Mouse (Mus musculus) gastrocnemius, adult 18-20 months (tissue): ENCODE measurements around the gene Pdik1l. TPM values are rescaled to one million over a fixed set of nuclear protein-coding genes. Genes with fewer than 3 reads are reported as not detected.
A peak's percentile ranks its signal among the peaks of the same experiment; 100 is the strongest.

Source experiments
- DNase-seq: peaks from one replicate; pipeline ENCODE4 v3.0.0; 2021; ENCODE audit warnings: low spot score
- total RNA-seq, 2 experiments: library from RNA; stranded (reverse); gene quantifications; 2 replicates each; pipeline ENCODE4 v1.2.3; 2021

Pdik1l gene
- total RNA-seq, 2 experiments from 2014 or later = 3.9 to 5.7 TPM

DNA sequence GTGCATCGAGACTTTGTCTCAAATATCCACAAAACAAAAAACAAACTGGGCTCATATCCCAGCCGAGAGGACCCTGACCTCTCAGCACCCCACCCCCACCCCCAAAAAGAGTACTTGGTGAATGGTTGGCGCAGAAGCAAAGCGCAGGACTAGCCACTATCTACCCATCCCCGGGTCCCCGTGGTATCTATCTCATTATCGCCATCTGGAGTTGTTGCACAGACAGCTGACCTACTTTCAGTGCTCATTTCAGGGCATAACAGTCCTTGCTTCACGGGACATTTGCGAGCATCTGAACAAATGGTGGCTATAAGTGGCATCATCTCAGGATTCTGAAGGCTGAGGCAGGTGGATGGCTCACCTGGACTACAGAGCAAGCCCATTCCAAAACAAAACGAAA is 49.0 kb downstream of the Pdik1l start:
- no peak for DNase-seq

DNA sequence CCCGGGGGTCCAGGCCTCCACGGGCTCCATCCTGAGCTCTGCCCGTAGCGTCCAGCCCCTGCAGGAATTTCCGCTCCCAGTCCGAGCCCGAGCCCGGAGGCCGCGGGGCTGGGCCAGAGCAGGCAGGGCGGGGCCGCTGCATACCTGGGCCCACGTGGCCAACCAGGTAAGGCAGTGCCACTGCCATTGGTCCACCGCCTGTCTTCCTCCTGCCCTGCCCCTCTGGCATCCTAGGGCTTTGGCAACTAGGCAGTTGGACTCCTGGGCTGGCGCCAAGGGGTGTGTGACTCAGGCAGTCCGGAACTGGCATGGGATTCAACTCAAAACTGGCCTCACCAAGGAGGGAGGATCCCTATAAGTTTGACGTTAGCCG is 49.4 kb downstream of the Pdik1l start, which contains the start of gene Cnksr1:
Gene Cnksr1 (minus strand): TSS at position 121 of the 373 bp plus-strand sequence.
- peak; percentile 90 for DNase-seq

DNA sequence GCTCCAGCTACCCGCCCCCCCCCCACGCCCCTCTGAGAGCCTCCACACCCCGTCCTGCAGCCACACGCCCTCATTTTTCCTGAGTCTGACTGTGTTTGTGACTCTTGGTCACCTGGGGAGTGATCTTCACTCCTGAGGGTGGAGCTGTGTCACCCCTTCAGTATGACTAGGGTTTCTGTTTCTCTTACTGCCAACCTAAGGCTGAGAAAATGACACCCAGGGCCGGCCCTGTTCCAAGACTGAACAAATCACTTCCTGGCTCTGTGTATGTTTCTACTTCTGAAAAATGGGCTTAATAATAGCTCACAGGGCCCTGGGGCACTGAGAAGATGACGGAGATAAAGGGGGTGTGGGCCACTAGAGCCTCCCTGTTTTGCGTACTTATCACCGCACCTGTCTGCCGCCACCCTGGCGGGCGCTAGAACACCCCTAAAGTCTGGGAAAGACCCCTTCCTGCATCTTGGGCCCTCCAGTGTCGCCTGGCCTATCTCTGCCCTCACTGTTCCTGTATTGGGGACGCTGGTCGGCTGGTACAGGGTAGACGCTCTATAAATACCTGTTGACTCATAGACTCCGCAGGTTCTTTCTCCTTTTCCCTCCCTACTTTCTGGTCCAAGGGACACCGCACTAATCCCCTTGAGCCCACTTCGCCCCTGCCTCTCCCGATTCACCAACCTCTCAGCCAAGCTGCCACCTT is 50.0 kb downstream of the Pdik1l start:
- peak; percentile 75 for DNase-seq

DNA sequence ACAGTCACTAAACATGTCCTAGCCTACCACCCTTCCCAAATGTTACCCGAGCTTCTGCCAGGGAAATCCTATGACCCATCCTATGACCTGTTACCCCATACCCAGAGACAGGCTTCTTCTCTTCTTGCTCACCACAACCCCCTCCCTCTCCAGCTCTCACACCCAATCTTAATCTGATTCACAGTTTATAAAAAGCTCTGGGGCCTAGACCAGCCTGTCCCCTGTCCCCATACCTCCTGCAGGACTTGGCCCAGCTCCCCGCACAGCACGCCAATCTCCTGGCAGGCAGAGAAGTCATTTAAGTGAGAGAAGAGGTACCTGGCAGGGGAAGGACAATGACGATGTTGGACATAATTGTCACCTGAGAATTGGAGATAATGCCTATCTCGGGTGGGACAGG is 52.8 kb downstream of the Pdik1l start:
- peak; percentile 85 for DNase-seq

DNA sequence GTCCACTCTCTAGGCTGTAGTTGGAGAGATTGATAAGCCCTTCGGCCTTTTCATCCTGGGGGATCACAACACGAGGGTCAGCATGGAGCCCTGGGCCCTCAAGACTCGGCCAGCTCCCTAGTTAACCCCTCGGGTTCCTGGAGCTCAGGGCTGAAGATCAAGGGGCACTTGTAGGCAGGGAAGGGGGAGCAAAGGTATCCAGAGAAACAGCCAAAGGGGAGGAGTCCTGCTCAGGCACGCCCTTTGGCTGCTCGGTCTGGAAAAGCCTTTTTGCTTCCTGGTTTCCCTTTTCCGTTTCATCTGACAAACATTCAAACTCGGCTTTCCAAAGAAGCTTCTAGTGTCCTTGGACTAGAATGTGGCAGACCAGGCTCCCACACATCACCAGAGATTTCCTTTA is 57.3 kb downstream of the Pdik1l start:
- no peak for DNase-seq

- DNase-seq = no peak
Observed at GRCm38 (mm10) chr4:134227194-134227593, 60.5 kb downstream of the Pdik1l start, which contains the start of gene Catsper4. Gene Catsper4, minus strand, starts transcription at chr4:134227383.

Other genes with a start within 250 kb of the Pdik1l start
- not detected for gene Zfp683, start 234.1 kb downstream of the Pdik1l start, total RNA-seq
- under 1 TPM in 1 of 2 experiments, not detected in 1; 0.07 TPM for gene Crybg2, start 227.1 kb downstream of the Pdik1l start, total RNA-seq
- gene Cd52, start 192.8 kb downstream of the Pdik1l start, total RNA-seq = under 1 TPM; 0.84 to 1.00 TPM
- gene Ubxn11, start 185.3 kb downstream of the Pdik1l start, total RNA-seq = 1 to 10 TPM; 1.3 to 1.6 TPM
- 10 to 100 TPM; 14.1 to 19.8 TPM for gene Sh3bgrl3, start 159.1 kb downstream of the Pdik1l start, total RNA-seq
- gene Cep85, start 100.8 kb downstream of the Pdik1l start, total RNA-seq = 10 to 100 TPM; 58.4 to 80.2 TPM
- gene Gm7534, start 84.9 kb downstream of the Pdik1l start, total RNA-seq = not detected
- 1 to 10 TPM in 1 of 2 experiments, under 1 TPM in 1; 0.84 to 2.9 TPM for gene Catsper4, start 60.5 kb downstream of the Pdik1l start, total RNA-seq
- 10 to 100 TPM; 44.4 to 65.0 TPM for gene Cnksr1, start 49.5 kb downstream of the Pdik1l start, total RNA-seq
- under 1 TPM; 0.69 to 0.73 TPM for gene E130218I03Rik, start 44.2 kb downstream of the Pdik1l start, total RNA-seq
- gene Zfp593, start 42.3 kb downstream of the Pdik1l start, total RNA-seq = 1 to 10 TPM; 4.7 to 5.7 TPM
- not detected for gene Gm30191, start 41.0 kb downstream of the Pdik1l start, total RNA-seq
- 1 to 10 TPM; 2.9 to 3.1 TPM for gene Grrp1, start 33.8 kb downstream of the Pdik1l start, total RNA-seq
- 100 to 1,000 TPM; 322 to 461 TPM for gene Trim63, start 27.2 kb upstream of the Pdik1l start, total RNA-seq
- gene Slc30a2, start 55.3 kb upstream of the Pdik1l start, total RNA-seq = 10 to 100 TPM in 1 of 2 experiments, 1 to 10 TPM in 1; 5.4 to 12.7 TPM
- gene Extl1, start 96.0 kb upstream of the Pdik1l start, total RNA-seq = 10 to 100 TPM; 25.5 to 31.9 TPM
- gene Pafah2, start 108.4 kb upstream of the Pdik1l start, total RNA-seq = 1 to 10 TPM; 2.5 to 2.6 TPM
- gene Stmn1, start 180.4 kb upstream of the Pdik1l start, total RNA-seq = 1 to 10 TPM; 2.5 to 3.5 TPM
- gene Paqr7, start 208.8 kb upstream of the Pdik1l start, total RNA-seq = 1 to 10 TPM; 2.9 to 4.4 TPM
- gene Aunip, start 223.1 kb upstream of the Pdik1l start, total RNA-seq = not detected
- gene Mtfr1l, start 247.5 kb upstream of the Pdik1l start, total RNA-seq = 100 to 1,000 TPM; 139 to 147 TPM